Mouse (Mus musculus): ENCODE measurements around the gene Pdcl3.

GRCm38 (mm10) chr1:39030108-39030507 is 44.7 kb downstream of the Pdcl3 start:
- TF ChIP-seq GATA1 (IDR thresholded peaks at IDR 0.05; ENCODE audit: borderline replicate concordance, low read length) (no peak), CTCF (IDR thresholded peaks at IDR 0.05; ENCODE audit: low read depth, low read length) (no peak), TAL1 (conservative IDR thresholded peaks at IDR 0.05; ENCODE audit: low read depth, low read length) (no peak), POLR2AphosphoS5 (IDR thresholded peaks at IDR 0.05; ENCODE audit: insufficient replicate concordance, low read depth, low read length) (no peak), GATA2 (IDR thresholded peaks at IDR 0.05; ENCODE audit: borderline replicate concordance, low read depth, low read length) (no peak)

Data from G1E (cell line).